In genomic region chr4:106928961-106929360, GRCm38 (mm10) we compare ENCODE assay signal across 15 mouse cellular contexts. TPM values are rescaled to one million over a fixed set of nuclear protein-coding genes. Genes with fewer than 3 reads are reported as not detected.
DNase-seq lines count a peak whose midpoint lies in the region; TF ChIP-seq lines count a peak whose summit lies in the region.
"Had no signal": no experiment of that assay in that cellular context is flagged by ENCODE, and none has a peak within 500 bp of the region (broad histone marks: within the 10 kb centered on the region; RNA-seq: fewer than 3 reads in every experiment).

No protein-coding gene starts in this region.

- 9% methylated on average over 7 of the region's 7 CpGs for WGBS in cerebellum, adult 2 months

- H3K27me3 ChIP-seq in cerebellum, adult 2 months (ENCODE audit: control insufficient read depth, insufficient read depth, low read length), result no peaks in the 10 kb centered on the region
- H3K27me3 ChIP-seq: forebrain, embryonic 15.5 days; hindbrain, embryonic 15.5 days had no signal

- H3K4me3 ChIP-seq in cerebellum, adult 2 months (replicated peaks; ENCODE audit: insufficient read depth, low read depth, low read length), result no peak overlapping the region
- H3K4me3 ChIP-seq: forebrain, embryonic 15.5 days; hindbrain, embryonic 15.5 days; limb, embryonic 10.5 days had no signal

- TF ChIP-seq CTCF in cerebellum, adult 2 months (IDR thresholded peaks at IDR 0.05; ENCODE audit: borderline replicate concordance, insufficient read depth, low read depth, low read length), result no peak

- DNase-seq in cerebellum, adult 11 months, result peak; percentile 49
- no peak for DNase-seq in cerebellum, postnatal 4 days (ENCODE audit: low spot score in 2 of 2)
- peak; percentile 22 to 33 for DNase-seq in kidney, postnatal 36 days
- no peak for DNase-seq in kidney, adult 9 months
- peak; percentile 67 to 82 for DNase-seq in cerebellum, adult 2 months
- peak; percentile 77 to 81 for DNase-seq in cerebellum, postnatal 25 days
- DNase-seq in retina, embryonic 14.5 days (ENCODE audit: low spot score), result no peak
- DNase-seq: embryo, embryonic 11 days; gastrocnemius, postnatal 25 days; kidney, adult 18-20 months; kidney, postnatal 10 days; lung, adult 2 months had no signal

- peak overlapping the region; percentile 39; the same call in 1 of the 2 replicates for H3K27ac ChIP-seq in cerebellum, adult 2 months (ENCODE audit: insufficient read depth, low read length)
- H3K27ac ChIP-seq: forebrain, embryonic 15.5 days; hindbrain, embryonic 15.5 days; limb, embryonic 10.5 days had no signal

- TF ChIP-seq POLR2A in cerebellum, adult 2 months (IDR thresholded peaks at IDR 0.05; ENCODE audit: borderline replicate concordance, insufficient read depth, low read length), result no peak

- H3K4me1 ChIP-seq in cerebellum, adult 2 months (ENCODE audit: control insufficient read depth, insufficient read depth, low read length), result peaks cover 73% of the 10 kb centered on the region

RNA-seq across cellular contexts. Expression of gene Ssbp3, which starts 18.5 kb away (rescaled TPM):
- 126 and 134 TPM in 2 replicates for polyA plus RNA-seq in cerebellum, adult 2 months (2012; rRNA removed)

Comparison
In these comparisons a context has a peak if more than half of its experiments do, and no peak if none do; other contexts are left out.
1. DNase-seq: peak in cerebellum, adult 11 months (single experiment), kidney, postnatal 36 days (2 of 2), cerebellum, adult 2 months (2 of 2) and cerebellum, postnatal 25 days (2 of 2); none in cerebellum, postnatal 4 days (0 of 2), kidney, adult 9 months (single experiment) and retina, embryonic 14.5 days (single experiment).